Mouse (Mus musculus) bone marrow macrophage, adult 2 months (primary cell): ENCODE results near the gene Ceacam16.
A peak's percentile ranks its signal among the peaks of the same experiment; 100 is the strongest.

Experiments
- CTCF ChIP-seq: IDR thresholded peaks from 2 replicates; pipeline ENCODE4 v1.5.1; 2012; ENCODE audit warnings: low read depth, mild to moderate bottlenecking, low read length, moderate library complexity
- POLR2A ChIP-seq: IDR thresholded peaks from 2 replicates; pipeline ENCODE4 v1.6.1; 2012; ENCODE audit warnings: mild to moderate bottlenecking, low read depth, low read length, borderline replicate concordance

GRCm38 (mm10) chr7:19802995-19803394 is 58.1 kb downstream of the Ceacam16 start:
- TF ChIP-seq CTCF (peak; percentile 85), POLR2A (no peak)
